Mouse (Mus musculus) myocyte (in vitro differentiated cells): ENCODE measurements around the gene Pmvk.

Source experiments
- MYOG ChIP-seq, 3 experiments: IDR thresholded peaks; one replicate each; pipeline ENCODE4 v1.6.1; 2011; ENCODE audit warnings: control low read depth in 2 of 3, low read depth in 2 of 3, mild to moderate bottlenecking in 2 of 3; ENCODE audit not compliant: insufficient read length in 2 of 3, control insufficient read depth in 1 of 3, insufficient read depth in 1 of 3
- POLR2A ChIP-seq: IDR thresholded peaks from one replicate; pipeline ENCODE4 v1.6.1; 2011; ENCODE audit warnings: low read depth, mild to moderate bottlenecking, control low read depth, moderate library complexity; ENCODE audit not compliant: insufficient read length
- USF1 ChIP-seq: IDR thresholded peaks from one replicate; pipeline ENCODE4 v1.6.1; 2011; ENCODE audit warnings: low read depth, mild to moderate bottlenecking, control low read depth, moderate library complexity

- no peak for TF ChIP-seq MYOG (IDR thresholded peaks at IDR 0.05; ENCODE audit: control insufficient read depth in 1 of 3, insufficient read depth in 1 of 3, insufficient read length in 2 of 3, low read depth in 2 of 3)
- TF ChIP-seq USF1: no peak
- no peak for TF ChIP-seq POLR2A
Observed at GRCm38 (mm10) chr3:89512225-89512624, 57.9 kb downstream of the Pmvk start.
